Mouse (Mus musculus): ENCODE results near the gene Nt5m. TPM values are rescaled to one million over a fixed set of nuclear protein-coding genes. Genes with fewer than 3 reads are reported as not detected.

Gene Nt5m
- polyA plus RNA-seq, 1 experiment from 2014 or later = 24.8 TPM

GRCm38 (mm10) chr11:59880031-59880430 is 40.8 kb downstream of the Nt5m start:
- ATAC-seq (peak; percentile 55), DNase-seq (ENCODE audit: low read depth, low spot score) (peak; percentile 42)
- POLR2A ChIA-PET = interaction anchor here (1.1 kb wide), 1 partner anchor 32 kb away, joined by 3 read pairs; no protein-coding TSS in a partner anchor
- CTCF ChIA-PET = interaction anchor here (2.7 to 3.4 kb wide), 2 partner anchors 148 to 196 kb away, joined by 10 to 14 read pairs; no protein-coding TSS in a partner anchor
- H3K27me3 ChIP-seq = no peaks in the 10 kb centered on the region
- peak; percentile 93 for TF ChIP-seq CTCF (IDR thresholded peaks at IDR 0.05)
- in situ Hi-C loops (cut with MboI; ENCODE audit: low pct_unique_long_range_greater_than_20kb) = no loop called here

GRCm38 (mm10) chr11:59885217-59885986 is 46.2 kb downstream of the Nt5m start:
- DNase-seq (ENCODE audit: low read depth, low spot score) (no peak), ATAC-seq (no peak)
- no peak for TF ChIP-seq CTCF (IDR thresholded peaks at IDR 0.05)
- ChIA-PET CTCF (interaction anchor here (0.7 to 2.6 kb wide), 3 partner anchors 31 to 191 kb away, joined by 3 to 8 read pairs (median 4); no protein-coding TSS in a partner anchor), POLR2A (no interaction called here)
- in situ Hi-C loops (cut with MboI; ENCODE audit: low pct_unique_long_range_greater_than_20kb) = no loop called here
- H3K27me3 ChIP-seq = no peaks in the 10 kb centered on the region

GRCm38 (mm10) chr11:59886952-59887351 is 47.7 kb downstream of the Nt5m start:
- DNase-seq (ENCODE audit: low read depth, low spot score) = no peak
- TF ChIP-seq CTCF (IDR thresholded peaks at IDR 0.05) = no peak
- no peaks in the 10 kb centered on the region for H3K27me3 ChIP-seq
- CTCF ChIA-PET = no interaction called here
- POLR2A ChIA-PET = no interaction called here
- in situ Hi-C loops (cut with MboI; ENCODE audit: low pct_unique_long_range_greater_than_20kb) = no loop called here
- no peak for ATAC-seq

GRCm38 (mm10) chr11:59888151-59888550 is 48.9 kb downstream of the Nt5m start:
- in situ Hi-C loops (cut with MboI; ENCODE audit: low pct_unique_long_range_greater_than_20kb) = no loop called here
- ATAC-seq = no peak
- no peaks in the 10 kb centered on the region for H3K27me3 ChIP-seq
- POLR2A ChIA-PET = no interaction called here
- TF ChIP-seq CTCF (IDR thresholded peaks at IDR 0.05) = no peak
- no peak for DNase-seq (ENCODE audit: low read depth, low spot score)
- CTCF ChIA-PET = no interaction called here

- TF ChIP-seq CTCF (IDR thresholded peaks at IDR 0.05) = no peak
- DNase-seq (ENCODE audit: low read depth, low spot score) = no peak
- no peak for ATAC-seq
- H3K27me3 ChIP-seq = no peaks in the 10 kb centered on the region
- ChIA-PET CTCF (interaction anchor here (0.9 kb wide), 1 partner anchor 13 kb away, joined by 4 read pairs; no protein-coding TSS in a partner anchor), POLR2A (no interaction called here)
- in situ Hi-C loops (cut with MboI; ENCODE audit: low pct_unique_long_range_greater_than_20kb) = no loop called here
Measured at GRCm38 (mm10) chr11:59891854-59892253, 52.6 kb downstream of the Nt5m start.

- ChIA-PET POLR2A (no interaction called here), CTCF (interaction anchor here (0.8 kb wide), 1 partner anchor 183 kb away, joined by 3 read pairs; no protein-coding TSS in a partner anchor)
- DNase-seq (ENCODE audit: low read depth, low spot score) (no peak), ATAC-seq (no peak)
- TF ChIP-seq CTCF (IDR thresholded peaks at IDR 0.05) = no peak
- in situ Hi-C loops (cut with MboI; ENCODE audit: low pct_unique_long_range_greater_than_20kb) = no loop called here
- no peaks in the 10 kb centered on the region for H3K27me3 ChIP-seq
Measured at GRCm38 (mm10) chr11:59893153-59893788, 54.0 kb downstream of the Nt5m start.

GRCm38 (mm10) chr11:59894916-59895315 is 55.7 kb downstream of the Nt5m start:
- ATAC-seq = no peak
- ChIA-PET CTCF (no interaction called here), POLR2A (no interaction called here)
- no peak for DNase-seq (ENCODE audit: low read depth, low spot score)
- no peaks in the 10 kb centered on the region for H3K27me3 ChIP-seq
- no peak for TF ChIP-seq CTCF (IDR thresholded peaks at IDR 0.05)
- in situ Hi-C loops (cut with MboI; ENCODE audit: low pct_unique_long_range_greater_than_20kb) = no loop called here

GRCm38 (mm10) chr11:59895316-59895715 is 56.1 kb downstream of the Nt5m start:
- no peak for TF ChIP-seq CTCF (IDR thresholded peaks at IDR 0.05)
- POLR2A ChIA-PET = no interaction called here
- no peaks in the 10 kb centered on the region for H3K27me3 ChIP-seq
- CTCF ChIA-PET = no interaction called here
- ATAC-seq (no peak), DNase-seq (ENCODE audit: low read depth, low spot score) (no peak)
- in situ Hi-C loops (cut with MboI; ENCODE audit: low pct_unique_long_range_greater_than_20kb) = no loop called here

GRCm38 (mm10) chr11:59897981-59898599 is 58.8 kb downstream of the Nt5m start:
- TF ChIP-seq CTCF (IDR thresholded peaks at IDR 0.05) = no peak
- in situ Hi-C loops (cut with MboI; ENCODE audit: low pct_unique_long_range_greater_than_20kb) = no loop called here
- no peak for DNase-seq (ENCODE audit: low read depth, low spot score)
- CTCF ChIA-PET = no interaction called here
- H3K27me3 ChIP-seq = no peaks in the 10 kb centered on the region
- ATAC-seq = no peak
- POLR2A ChIA-PET = interaction anchor here (1.1 kb wide), 1 partner anchor 15 kb away, joined by 3 read pairs; no protein-coding TSS in a partner anchor

- CTCF ChIA-PET = interaction anchor here (0.9 to 1.3 kb wide), 2 partner anchors 10 to 177 kb away, joined by 3 read pairs; no protein-coding TSS in a partner anchor
- no peak for DNase-seq (ENCODE audit: low read depth, low spot score)
Measured at GRCm38 (mm10) chr11:59899711-59900685, 60.8 kb downstream of the Nt5m start.

More at GRCm38 (mm10) chr11:59899711-59900685, 60.8 kb downstream of the Nt5m start:
- POLR2A ChIA-PET = interaction anchor here (0.8 kb wide), 1 partner anchor 42 kb away, joined by 3 read pairs; no protein-coding TSS in a partner anchor
- no peak for ATAC-seq
- no peaks in the 10 kb centered on the region for H3K27me3 ChIP-seq
- TF ChIP-seq CTCF (IDR thresholded peaks at IDR 0.05) = no peak
- in situ Hi-C loops (cut with MboI; ENCODE audit: low pct_unique_long_range_greater_than_20kb) = no loop called here
